Mouse (Mus musculus): ENCODE data around the gene Peak1.
A peak's percentile ranks its signal among the peaks of the same experiment; 100 is the strongest.

Peak1 gene

DNA sequence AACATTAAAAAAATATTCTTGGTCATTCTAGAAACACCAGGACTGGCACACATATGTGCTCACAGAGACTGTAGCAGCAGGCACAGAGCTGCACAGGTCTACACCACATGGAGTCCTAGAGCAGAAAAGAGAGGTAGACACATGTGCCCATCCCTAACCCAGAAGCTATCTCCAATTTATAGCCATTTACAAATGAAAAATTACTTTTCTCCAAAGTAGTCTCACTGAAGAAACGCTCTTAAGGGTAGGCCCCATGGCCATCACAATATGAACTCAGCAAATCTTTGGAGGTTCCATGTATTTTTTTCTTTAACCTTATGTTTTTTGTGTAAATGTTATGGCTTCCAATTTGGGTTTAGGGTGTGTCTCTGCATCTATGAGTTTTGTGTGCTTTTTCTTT lies 2.4 kb upstream of the Peak1 start:
- no peaks in the 10 kb centered on the region for H3K36me3 ChIP-seq (ENCODE audit: insufficient read depth, low read length)
- TF ChIP-seq NANOG (IDR thresholded peaks at IDR 0.05; ENCODE audit: borderline replicate concordance, low read length) (no peak), POU5F1 (IDR thresholded peaks at IDR 0.05; ENCODE audit: borderline replicate concordance, low read length) (no peak)
- H3K9me3 ChIP-seq (ENCODE audit: low read length) = no peaks in the 10 kb centered on the region
- H3K4me3 ChIP-seq (replicated peaks; ENCODE audit: low read length) = no peak overlapping the region
- H3K4me1 ChIP-seq (replicated peaks; ENCODE audit: low read depth, low read length) = peaks cover 63% of the 10 kb centered on the region
- no peaks in the 10 kb centered on the region for H3K27me3 ChIP-seq (ENCODE audit: insufficient read depth, low read length)

DNA sequence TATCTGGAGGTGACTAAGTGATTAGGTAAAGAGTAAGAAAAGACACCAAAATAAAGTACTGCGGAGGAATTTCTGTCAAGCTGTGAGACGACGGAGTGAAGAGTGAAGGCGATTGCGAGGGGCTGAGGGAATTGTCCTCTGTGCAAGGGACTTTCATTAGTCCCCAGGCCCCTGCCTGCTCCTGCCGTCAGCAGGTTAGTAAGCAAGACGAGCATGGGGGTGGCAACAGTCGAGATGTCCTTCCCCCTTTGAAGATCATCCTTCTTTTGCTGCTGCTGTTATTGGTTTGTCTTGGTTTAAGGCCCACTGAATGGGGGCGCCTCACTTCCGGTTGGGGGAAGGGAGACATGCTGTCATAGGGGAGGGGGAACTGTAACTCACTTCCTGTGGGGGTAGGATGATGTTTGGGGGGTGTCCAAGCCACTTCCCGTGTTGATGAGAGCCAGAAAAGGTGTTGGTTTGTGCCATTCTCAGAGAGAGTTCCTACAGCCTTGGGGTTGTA lies 922 bp upstream of the Peak1 start:
- peaks cover 53% of the 10 kb centered on the region for H3K4me1 ChIP-seq (replicated peaks; ENCODE audit: low read depth, low read length)
- no peaks in the 10 kb centered on the region for H3K27me3 ChIP-seq (ENCODE audit: insufficient read depth, low read length)
- no peaks in the 10 kb centered on the region for H3K36me3 ChIP-seq (ENCODE audit: insufficient read depth, low read length)
- no peaks in the 10 kb centered on the region for H3K9me3 ChIP-seq (ENCODE audit: low read length)
- peak overlapping the region; percentile 93 for H3K4me3 ChIP-seq (replicated peaks; ENCODE audit: low read length)
- TF ChIP-seq POU5F1 (IDR thresholded peaks at IDR 0.05; ENCODE audit: borderline replicate concordance, low read length) = no peak
- TF ChIP-seq CTCF (conservative IDR thresholded peaks at IDR 0.05; ENCODE audit: low read length) = no peak

DNA sequence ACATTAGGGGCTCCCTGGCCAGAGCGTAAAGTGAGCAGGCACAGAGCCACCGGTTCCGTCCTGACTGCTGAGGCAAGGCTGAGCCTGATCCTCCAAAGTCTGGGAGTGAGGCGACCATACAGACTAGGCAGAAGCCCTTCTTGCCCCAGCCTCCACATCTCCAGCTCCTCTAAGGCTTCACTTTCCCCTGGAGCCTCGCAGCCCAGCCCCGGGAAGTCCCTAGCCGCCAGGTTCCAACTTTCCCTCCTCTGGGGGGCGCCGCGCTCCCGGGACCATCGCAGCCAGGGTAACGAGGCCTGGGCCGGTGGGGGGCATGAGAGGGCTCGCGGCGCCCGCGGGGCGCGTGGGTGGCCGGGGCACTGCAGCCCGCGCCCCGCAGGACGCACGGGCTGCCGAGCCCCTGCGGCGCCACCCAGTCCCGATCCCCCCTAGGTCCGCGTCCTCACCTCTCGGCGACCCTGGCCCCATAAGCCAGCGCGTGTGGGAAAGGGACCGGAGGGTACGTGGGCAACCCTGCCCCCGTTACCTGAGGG lies 386 bp downstream of the Peak1 start:
- Histone ChIP-seq H3K9me3 (ENCODE audit: low read length) (no peaks in the 10 kb centered on the region), H3K36me3 (ENCODE audit: insufficient read depth, low read length) (no peaks in the 10 kb centered on the region), H3K27me3 (ENCODE audit: insufficient read depth, low read length) (no peaks in the 10 kb centered on the region), H3K4me3 (replicated peaks; ENCODE audit: low read length) (peak overlapping the region; percentile 93), H3K4me1 (replicated peaks; ENCODE audit: low read depth, low read length) (peaks cover 44% of the 10 kb centered on the region)
- TF ChIP-seq CTCF (conservative IDR thresholded peaks at IDR 0.05; ENCODE audit: low read length) (no peak), NANOG (IDR thresholded peaks at IDR 0.05; ENCODE audit: borderline replicate concordance, low read length) (no peak), POU5F1 (IDR thresholded peaks at IDR 0.05; ENCODE audit: borderline replicate concordance, low read length) (no peak)

DNA sequence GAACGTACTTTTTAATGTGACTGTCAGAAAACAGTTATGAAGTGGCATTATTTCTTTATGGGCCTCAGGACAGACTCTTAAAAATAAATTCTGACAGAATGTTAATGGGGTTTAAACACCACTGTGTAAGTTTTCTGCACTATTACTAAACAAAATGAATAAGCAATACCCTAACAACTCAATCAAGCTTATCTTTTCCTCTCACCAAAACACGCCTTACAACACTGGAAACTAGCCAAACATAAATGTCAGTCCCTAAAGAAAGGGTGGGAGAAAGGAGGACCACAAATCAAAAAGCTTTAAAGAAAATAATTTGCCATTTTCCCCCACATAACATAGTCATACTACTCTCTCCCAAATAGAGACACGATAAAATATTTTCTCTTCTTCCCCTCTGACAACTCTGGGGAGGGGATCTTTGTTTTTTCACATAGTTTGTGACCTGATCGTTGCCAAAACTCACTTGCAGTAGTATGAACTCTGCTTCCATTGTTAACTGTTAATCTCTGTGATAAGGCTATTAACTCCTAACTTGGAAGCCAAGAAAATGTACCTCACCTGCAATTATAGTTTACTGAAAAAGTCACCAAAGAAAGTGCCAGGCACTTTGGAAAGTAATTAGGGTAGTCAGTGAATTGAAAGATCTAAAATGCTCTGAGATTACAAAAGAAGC lies 1.8 kb downstream of the Peak1 start:
- no peak overlapping the region for H3K4me3 ChIP-seq (replicated peaks; ENCODE audit: low read length)
- no peaks in the 10 kb centered on the region for H3K27me3 ChIP-seq (ENCODE audit: insufficient read depth, low read length)
- H3K9me3 ChIP-seq (ENCODE audit: low read length) = no peaks in the 10 kb centered on the region
- H3K4me1 ChIP-seq (replicated peaks; ENCODE audit: low read depth, low read length) = peaks cover 30% of the 10 kb centered on the region
- no peaks in the 10 kb centered on the region for H3K36me3 ChIP-seq (ENCODE audit: insufficient read depth, low read length)
- TF ChIP-seq NANOG (IDR thresholded peaks at IDR 0.05; ENCODE audit: borderline replicate concordance, low read length) = no peak
- TF ChIP-seq POU5F1 (IDR thresholded peaks at IDR 0.05; ENCODE audit: borderline replicate concordance, low read length) = no peak
- no peak for TF ChIP-seq CTCF (conservative IDR thresholded peaks at IDR 0.05; ENCODE audit: low read length)

DNA sequence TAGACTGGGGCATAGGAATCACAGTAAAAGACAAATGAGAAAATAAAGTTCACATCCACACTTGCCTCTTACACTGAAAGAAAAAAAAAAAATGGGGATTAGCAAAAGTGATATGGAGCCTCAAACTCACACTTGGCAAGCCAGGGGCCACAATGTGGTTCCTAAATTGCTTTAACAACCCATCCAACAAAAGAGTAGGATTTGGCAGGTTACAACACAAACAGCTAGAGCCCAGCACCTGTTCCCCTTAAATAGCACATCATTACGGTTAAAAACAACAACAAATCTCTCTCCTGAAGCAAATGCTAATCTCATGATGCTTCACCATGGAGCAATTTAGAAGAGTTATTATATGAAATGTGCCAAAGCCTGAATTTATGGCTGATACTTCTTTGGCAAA lies 2.5 kb downstream of the Peak1 start:
- Histone ChIP-seq H3K36me3 (ENCODE audit: insufficient read depth, low read length) (no peaks in the 10 kb centered on the region), H3K27me3 (ENCODE audit: insufficient read depth, low read length) (no peaks in the 10 kb centered on the region), H3K4me1 (replicated peaks; ENCODE audit: low read depth, low read length) (peaks cover 25% of the 10 kb centered on the region), H3K9me3 (ENCODE audit: low read length) (no peaks in the 10 kb centered on the region), H3K4me3 (replicated peaks; ENCODE audit: low read length) (no peak overlapping the region)
- TF ChIP-seq POU5F1 (IDR thresholded peaks at IDR 0.05; ENCODE audit: borderline replicate concordance, low read length) (no peak), NANOG (IDR thresholded peaks at IDR 0.05; ENCODE audit: borderline replicate concordance, low read length) (no peak), CTCF (conservative IDR thresholded peaks at IDR 0.05; ENCODE audit: low read length) (no peak)

DNA sequence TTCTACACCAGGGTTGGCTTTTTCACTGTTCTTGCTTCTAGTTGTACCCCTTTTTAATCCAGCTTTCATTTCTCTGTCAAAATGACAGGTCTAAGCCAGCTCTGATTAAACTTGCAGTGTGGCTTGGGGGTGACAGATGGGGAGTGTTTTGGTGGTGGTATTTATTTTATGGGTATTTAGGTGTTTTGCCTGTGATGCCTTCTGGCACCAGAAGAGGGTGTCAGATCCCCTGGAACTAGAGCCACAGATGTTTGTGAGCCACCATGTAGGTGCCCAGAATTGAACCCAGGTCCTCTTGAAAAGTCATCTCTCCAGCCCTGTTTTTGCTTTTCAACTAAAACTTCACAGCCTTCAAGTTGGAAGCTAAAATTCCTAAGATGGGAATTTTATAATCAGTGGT lies 3.5 kb downstream of the Peak1 start:
- Histone ChIP-seq H3K9me3 (ENCODE audit: low read length) (no peaks in the 10 kb centered on the region), H3K4me1 (replicated peaks; ENCODE audit: low read depth, low read length) (peaks cover 16% of the 10 kb centered on the region), H3K27me3 (ENCODE audit: insufficient read depth, low read length) (no peaks in the 10 kb centered on the region), H3K4me3 (replicated peaks; ENCODE audit: low read length) (no peak overlapping the region), H3K36me3 (ENCODE audit: insufficient read depth, low read length) (no peaks in the 10 kb centered on the region)
- peak; percentile 33 for TF ChIP-seq CTCF (conservative IDR thresholded peaks at IDR 0.05; ENCODE audit: low read length)
- no peak for TF ChIP-seq NANOG (IDR thresholded peaks at IDR 0.05; ENCODE audit: borderline replicate concordance, low read length)

DNA sequence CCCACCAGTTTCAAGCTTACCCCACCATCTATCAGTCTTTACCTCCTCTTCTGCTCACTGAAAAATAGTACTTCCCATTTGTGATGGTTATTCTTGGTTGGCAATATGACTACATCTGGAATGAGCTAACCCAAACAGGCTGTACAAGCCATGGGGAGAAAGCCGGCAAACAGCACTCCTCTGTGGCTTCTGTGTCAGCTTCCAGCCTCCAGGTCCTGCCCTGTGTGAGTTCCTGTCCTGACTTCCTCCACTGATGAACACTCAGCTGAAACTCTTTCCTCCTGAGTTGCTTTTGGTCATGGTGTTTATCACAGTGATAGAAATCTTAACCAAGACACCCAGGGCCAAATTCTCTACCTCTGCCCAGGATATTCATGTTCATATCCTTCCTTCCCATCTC lies 5.2 kb downstream of the Peak1 start:
- TF ChIP-seq CTCF (conservative IDR thresholded peaks at IDR 0.05; ENCODE audit: low read length) (no peak), POU5F1 (IDR thresholded peaks at IDR 0.05; ENCODE audit: borderline replicate concordance, low read length) (no peak), NANOG (IDR thresholded peaks at IDR 0.05; ENCODE audit: borderline replicate concordance, low read length) (no peak)
- H3K4me1 ChIP-seq (replicated peaks; ENCODE audit: low read depth, low read length) = peaks cover 10% of the 10 kb centered on the region
- no peaks in the 10 kb centered on the region for H3K9me3 ChIP-seq (ENCODE audit: low read length)
- no peak overlapping the region for H3K4me3 ChIP-seq (replicated peaks; ENCODE audit: low read length)
- no peaks in the 10 kb centered on the region for H3K27me3 ChIP-seq (ENCODE audit: insufficient read depth, low read length)
- H3K36me3 ChIP-seq (ENCODE audit: insufficient read depth, low read length) = no peaks in the 10 kb centered on the region

DNA sequence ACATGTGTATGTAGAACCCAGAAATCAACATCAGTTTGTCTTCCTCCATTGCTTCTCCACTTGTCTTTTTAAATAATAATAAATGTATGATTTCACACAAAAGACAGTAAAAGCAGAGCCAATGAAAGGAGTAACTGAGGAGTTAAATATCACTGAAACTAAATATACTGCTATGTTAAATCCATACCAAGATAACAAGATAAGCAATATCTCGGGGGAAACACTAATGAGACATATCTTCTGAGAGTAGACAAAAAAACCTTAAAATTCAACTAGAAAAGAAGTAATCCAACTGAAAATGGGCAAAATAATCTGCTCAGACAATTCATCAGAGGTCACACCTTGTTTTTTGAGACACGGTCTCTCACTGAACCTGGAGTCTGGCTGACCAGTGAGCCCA lies 7.9 kb downstream of the Peak1 start:
- H3K27me3 ChIP-seq (ENCODE audit: insufficient read depth, low read length) = no peaks in the 10 kb centered on the region

DNA sequence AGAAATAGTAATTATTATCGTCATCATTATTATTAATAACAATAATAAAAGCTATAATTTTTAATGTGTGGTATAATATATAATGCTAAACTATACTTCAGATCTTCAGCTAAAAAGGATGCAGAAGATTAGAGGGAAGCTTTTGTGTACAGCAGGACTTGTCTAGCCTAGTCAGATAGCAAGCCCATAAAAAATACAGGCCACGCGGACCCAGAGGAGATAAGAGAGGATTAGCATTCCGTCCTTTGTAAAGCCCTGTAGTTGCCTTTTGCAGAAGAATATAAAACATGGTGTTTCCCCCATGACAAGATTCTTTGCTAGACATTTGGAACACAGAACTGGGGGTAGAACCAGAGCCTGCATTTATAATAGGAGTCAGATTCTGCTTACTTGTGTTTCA lies 13.2 kb downstream of the Peak1 start:
- Histone ChIP-seq H3K27me3 (ENCODE audit: insufficient read depth, low read length) (no peaks in the 10 kb centered on the region), H3K4me3 (replicated peaks; ENCODE audit: low read length) (no peak overlapping the region), H3K36me3 (ENCODE audit: insufficient read depth, low read length) (no peaks in the 10 kb centered on the region), H3K9me3 (ENCODE audit: low read length) (no peaks in the 10 kb centered on the region), H3K4me1 (replicated peaks; ENCODE audit: low read depth, low read length) (no peaks in the 10 kb centered on the region)
- TF ChIP-seq NANOG (IDR thresholded peaks at IDR 0.05; ENCODE audit: borderline replicate concordance, low read length) = no peak

More for the DNA sequence above, 7.9 kb downstream of the Peak1 start:
- TF ChIP-seq CTCF (conservative IDR thresholded peaks at IDR 0.05; ENCODE audit: low read length) (no peak), NANOG (IDR thresholded peaks at IDR 0.05; ENCODE audit: borderline replicate concordance, low read length) (no peak), POU5F1 (IDR thresholded peaks at IDR 0.05; ENCODE audit: borderline replicate concordance, low read length) (no peak)
- H3K4me3 ChIP-seq (replicated peaks; ENCODE audit: low read length) = no peak overlapping the region
- no peaks in the 10 kb centered on the region for H3K4me1 ChIP-seq (replicated peaks; ENCODE audit: low read depth, low read length)
- H3K9me3 ChIP-seq (ENCODE audit: low read length) = no peaks in the 10 kb centered on the region
- H3K36me3 ChIP-seq (ENCODE audit: insufficient read depth, low read length) = no peaks in the 10 kb centered on the region

Data from E14TG2a.4 (cell line).